Comparison of ENCODE assay signal across 9 mouse cellular contexts in the genomic region with DNA sequence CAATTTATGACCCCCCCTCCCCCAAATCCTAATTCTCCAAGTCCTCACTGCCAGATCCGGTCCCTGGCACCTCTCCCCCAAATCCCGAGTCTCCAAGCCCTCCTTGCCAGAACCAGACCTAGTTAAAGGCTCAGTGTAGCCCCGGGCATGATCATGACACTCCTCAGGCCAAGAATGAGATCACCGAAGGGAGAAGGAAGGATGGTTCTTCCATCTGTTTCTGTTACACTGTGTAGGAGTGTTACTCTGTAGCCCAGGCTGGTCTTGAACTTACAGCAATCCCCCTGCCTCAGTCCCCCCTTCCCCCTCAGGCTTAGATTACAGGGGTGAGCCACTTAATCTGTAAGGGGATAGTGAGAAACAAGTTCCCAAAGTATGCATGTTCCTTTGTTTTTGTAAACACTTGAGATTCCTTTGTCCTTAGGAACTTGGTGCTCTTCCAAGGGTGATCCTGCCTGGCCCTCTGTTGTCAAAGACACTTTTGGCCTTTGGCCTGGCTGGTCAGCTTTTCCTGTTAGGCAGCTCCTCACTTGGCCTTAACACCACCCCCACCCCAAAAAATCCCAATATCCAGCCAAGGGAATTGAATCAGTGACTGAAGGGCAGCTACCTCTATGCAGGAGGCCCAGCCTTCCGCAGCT. TPM values are rescaled to one million over a fixed set of nuclear protein-coding genes. Genes with fewer than 3 reads are reported as not detected.
DNase-seq lines count a peak whose midpoint lies in the region; ATAC-seq and TF ChIP-seq lines count a peak whose summit lies in the region.
"Had no signal": no experiment of that assay in that cellular context is flagged by ENCODE, and none has a peak within 500 bp of the region (broad histone marks: within the 10 kb centered on the region; RNA-seq: fewer than 3 reads in every experiment).

No protein-coding gene starts in this region.

- no peak for TF ChIP-seq CTCF in Patski (IDR thresholded peaks at IDR 0.05)

- no peak overlapping the region for H3K9ac ChIP-seq in forebrain, embryonic 15.5 days (replicated peaks)
- H3K9ac ChIP-seq in forebrain, embryonic 12.5 days: no peak overlapping the region
- H3K9ac ChIP-seq: limb, embryonic 12.5 days had no signal

- CTCF ChIA-PET in Patski (lab: Charles Lee): interaction anchor here (0.8 to 2.1 kb wide), 7 partner anchors 9 to 404 kb away, joined by 3 to 10 read pairs (median 6); no protein-coding TSS in a partner anchor

- POLR2A ChIA-PET in Patski (lab: Charles Lee): no interaction called here

- H3K9me3 ChIP-seq in forebrain, embryonic 15.5 days: no peaks in the 10 kb centered on the region
- H3K9me3 ChIP-seq in forebrain, embryonic 12.5 days: no peaks in the 10 kb centered on the region
- H3K9me3 ChIP-seq: limb, embryonic 12.5 days had no signal

- H3K4me3 ChIP-seq in forebrain, embryonic 15.5 days: no peak overlapping the region
- no peak overlapping the region for H3K4me3 ChIP-seq in forebrain, embryonic 12.5 days (replicated peaks)

- no peaks in the 10 kb centered on the region for H3K27me3 ChIP-seq in forebrain, embryonic 15.5 days
- no peaks in the 10 kb centered on the region for H3K27me3 ChIP-seq in forebrain, embryonic 12.5 days
- no peaks in the 10 kb centered on the region for H3K27me3 ChIP-seq in Patski

- peaks cover 26% of the 10 kb centered on the region for H3K4me1 ChIP-seq in forebrain, embryonic 15.5 days
- peaks cover 11% of the 10 kb centered on the region for H3K4me1 ChIP-seq in forebrain, embryonic 12.5 days

- H3K36me3 ChIP-seq in forebrain, embryonic 15.5 days: no peaks in the 10 kb centered on the region
- H3K36me3 ChIP-seq in forebrain, embryonic 12.5 days (replicated peaks): no peaks in the 10 kb centered on the region
- H3K36me3 ChIP-seq: limb, embryonic 12.5 days had no signal

- no peak overlapping the region for H3K27ac ChIP-seq in forebrain, embryonic 15.5 days (replicated peaks)
- H3K27ac ChIP-seq in forebrain, embryonic 12.5 days: no peak overlapping the region
- H3K27ac ChIP-seq: limb, embryonic 12.5 days had no signal

- DNase-seq in Patski (ENCODE audit: low read depth, low spot score): no peak
- peak; percentile 15 to 24 for DNase-seq in gastrocnemius, adult 8-10 months (ENCODE audit: low spot score in 2 of 2)
- DNase-seq in kidney, adult 8-10 months: peak; percentile 70 to 72
- no peak for DNase-seq in thymus, postnatal 25 days
- no peak for DNase-seq in spleen, adult 12 weeks (ENCODE audit: low spot score)

- ATAC-seq in forebrain, embryonic 15.5 days (replicated peaks): peak; percentile 42; the same call in 1 of the 2 replicates
- ATAC-seq in forebrain, embryonic 12.5 days (ENCODE audit: low FRiP score): no peak
- peak; percentile 51 for ATAC-seq in Patski
- ATAC-seq in activated CD4-positive, CD25-positive, alpha-beta regulatory T cell, adult 4 months: no peak

- 60% methylated on average over 5 of the region's 5 CpGs for WGBS in forebrain, embryonic 15.5 days
- whole genome bisulfite sequencing in forebrain, embryonic 12.5 days: 79% methylated on average over 5 of the region's 5 CpGs

- no peak overlapping the region for H3K4me2 ChIP-seq in forebrain, embryonic 15.5 days (replicated peaks)
- no peak overlapping the region for H3K4me2 ChIP-seq in forebrain, embryonic 12.5 days

- in situ Hi-C loops in Patski (cut with MboI; ENCODE audit: low pct_unique_long_range_greater_than_20kb): loop anchor here (10.0 kb wide), 4 partner anchors 92 to 402 kb away; no protein-coding TSS in a partner anchor

RNA-seq across cellular contexts. Expression of a gene that starts 2.8 kb away (rescaled TPM):
- 0.11 and 0.15 TPM in 2 replicates for polyA plus RNA-seq in forebrain, embryonic 15.5 days (2015; fragmentation: Nextera tagmentation; extraction: Ambion mirVana)
- 0.63 and 2.0 TPM in 2 replicates for polyA plus RNA-seq in forebrain, embryonic 12.5 days (2016; fragmentation: Nextera tagmentation; extraction: Ambion mirVana)
- 0.28 TPM for polyA plus RNA-seq in Patski (2021)
- under 1 TPM; 0.10 to 0.40 (median 0.30) TPM for total RNA-seq in gastrocnemius, adult 8-10 months (2022)
- polyA plus RNA-seq in activated CD4-positive, CD25-positive, alpha-beta regulatory T cell, adult 4 months (2017; shearing (Covaris generic)): 1 to 10 TPM; 4.6 to 7.4 TPM

Comparison
In these comparisons a context has a peak if more than half of its experiments do, and no peak if none do; other contexts are left out.
1. ATAC-seq: peak in forebrain, embryonic 15.5 days (single experiment) and Patski (single experiment); none in forebrain, embryonic 12.5 days (single experiment) and activated CD4-positive, CD25-positive, alpha-beta regulatory T cell, adult 4 months (single experiment).
2. DNase-seq: peak in gastrocnemius, adult 8-10 months (2 of 2) and kidney, adult 8-10 months (2 of 2); none in Patski (single experiment), thymus, postnatal 25 days (single experiment) and spleen, adult 12 weeks (single experiment).